In genomic region chr8:98365378-98366095, GRCm38 (mm10) we compare ENCODE assay signal across 23 mouse cellular contexts.
DNase-seq lines count a peak whose midpoint lies in the region; ATAC-seq lines count a peak whose summit lies in the region.
"Had no signal": no experiment of that assay in that cellular context is flagged by ENCODE, and none has a peak within 500 bp of the region (broad histone marks: within the 10 kb centered on the region; RNA-seq: fewer than 3 reads in every experiment).

No protein-coding gene starts in this region.

- H3K9me3 ChIP-seq in forebrain, embryonic 13.5 days (replicated peaks) = no peaks in the 10 kb centered on the region
- no peaks in the 10 kb centered on the region for H3K9me3 ChIP-seq in forebrain, embryonic 10.5 days
- H3K9me3 ChIP-seq in midbrain, embryonic 14.5 days (ENCODE audit: control insufficient read depth, low read length) = no peaks in the 10 kb centered on the region
- no peaks in the 10 kb centered on the region for H3K9me3 ChIP-seq in midbrain, embryonic 16.5 days (replicated peaks; ENCODE audit: control insufficient read depth, low read length, poor library complexity, severe bottlenecking)
- no peaks in the 10 kb centered on the region for H3K9me3 ChIP-seq in forebrain, embryonic 16.5 days (ENCODE audit: control insufficient read depth, low read length)
- H3K9me3 ChIP-seq: embryonic facial prominence, embryonic 13.5 days; heart, embryonic 10.5 days; heart, embryonic 15.5 days; hindbrain, embryonic 13.5 days had no signal

- no peak overlapping the region for H3K4me3 ChIP-seq in forebrain, embryonic 13.5 days
- H3K4me3 ChIP-seq in forebrain, embryonic 10.5 days = no peak overlapping the region
- H3K4me3 ChIP-seq in midbrain, embryonic 14.5 days (replicated peaks; ENCODE audit: low read depth, low read length) = no peak overlapping the region
- no peak overlapping the region for H3K4me3 ChIP-seq in midbrain, embryonic 16.5 days (ENCODE audit: low read depth, low read length)
- no peak overlapping the region for H3K4me3 ChIP-seq in forebrain, embryonic 16.5 days (replicated peaks; ENCODE audit: low read length)
- H3K4me3 ChIP-seq: embryonic facial prominence, embryonic 13.5 days; erythroblast, embryonic 14.5 days; heart, embryonic 10.5 days; heart, embryonic 15.5 days; hindbrain, embryonic 13.5 days had no signal

- H3K27me3 ChIP-seq in forebrain, embryonic 13.5 days = no peaks in the 10 kb centered on the region
- H3K27me3 ChIP-seq in forebrain, embryonic 10.5 days (ENCODE audit: poor library complexity, severe bottlenecking) = no peaks in the 10 kb centered on the region
- no peaks in the 10 kb centered on the region for H3K27me3 ChIP-seq in midbrain, embryonic 14.5 days (ENCODE audit: control insufficient read depth, insufficient read depth, low read length)
- no peaks in the 10 kb centered on the region for H3K27me3 ChIP-seq in midbrain, embryonic 16.5 days (ENCODE audit: control insufficient read depth, insufficient read depth, low read depth, low read length)
- H3K27me3 ChIP-seq in forebrain, embryonic 16.5 days (replicated peaks; ENCODE audit: control insufficient read depth, insufficient read depth, low read length) = no peaks in the 10 kb centered on the region
- H3K27me3 ChIP-seq: embryonic facial prominence, embryonic 13.5 days; heart, embryonic 15.5 days; hindbrain, embryonic 13.5 days; Patski had no signal

- 53% methylated on average over 6 of the region's 6 CpGs for WGBS in forebrain, embryonic 13.5 days
- WGBS in forebrain, embryonic 10.5 days = 93% methylated on average over 6 of the region's 6 CpGs
- WGBS in midbrain, embryonic 14.5 days = 69% methylated on average over 6 of the region's 6 CpGs
- 68% methylated on average over 6 of the region's 6 CpGs for WGBS in midbrain, embryonic 16.5 days
- WGBS in forebrain, embryonic 16.5 days = 43% methylated on average over 6 of the region's 6 CpGs

- no peaks in the 10 kb centered on the region for H3K4me1 ChIP-seq in forebrain, embryonic 13.5 days
- H3K4me1 ChIP-seq in forebrain, embryonic 10.5 days = no peaks in the 10 kb centered on the region
- H3K4me1 ChIP-seq in midbrain, embryonic 14.5 days (ENCODE audit: control insufficient read depth, insufficient read depth, low read length) = no peaks in the 10 kb centered on the region
- H3K4me1 ChIP-seq in midbrain, embryonic 16.5 days (ENCODE audit: control insufficient read depth, insufficient read depth, low read length) = no peaks in the 10 kb centered on the region
- no peaks in the 10 kb centered on the region for H3K4me1 ChIP-seq in forebrain, embryonic 16.5 days (replicated peaks; ENCODE audit: control insufficient read depth, insufficient read depth, low read length)
- H3K4me1 ChIP-seq: embryonic facial prominence, embryonic 13.5 days; heart, embryonic 10.5 days; heart, embryonic 15.5 days; hindbrain, embryonic 13.5 days had no signal

- H3K36me3 ChIP-seq in forebrain, embryonic 13.5 days (ENCODE audit: poor library complexity, severe bottlenecking) = no peaks in the 10 kb centered on the region
- H3K36me3 ChIP-seq in forebrain, embryonic 10.5 days (replicated peaks) = no peaks in the 10 kb centered on the region
- no peaks in the 10 kb centered on the region for H3K36me3 ChIP-seq in midbrain, embryonic 14.5 days (ENCODE audit: control insufficient read depth, insufficient read depth, low read length)
- no peaks in the 10 kb centered on the region for H3K36me3 ChIP-seq in midbrain, embryonic 16.5 days (ENCODE audit: control insufficient read depth, insufficient read depth, low read length)
- no peaks in the 10 kb centered on the region for H3K36me3 ChIP-seq in forebrain, embryonic 16.5 days (ENCODE audit: control insufficient read depth, insufficient read depth)
- H3K36me3 ChIP-seq: embryonic facial prominence, embryonic 13.5 days; heart, embryonic 10.5 days; heart, embryonic 15.5 days; hindbrain, embryonic 13.5 days had no signal

- no peak overlapping the region for H3K27ac ChIP-seq in forebrain, embryonic 13.5 days
- no peak overlapping the region for H3K27ac ChIP-seq in forebrain, embryonic 10.5 days
- H3K27ac ChIP-seq in midbrain, embryonic 14.5 days (replicated peaks; ENCODE audit: low read depth, low read length) = no peak overlapping the region
- H3K27ac ChIP-seq in midbrain, embryonic 16.5 days (ENCODE audit: low read length) = no peak overlapping the region
- H3K27ac ChIP-seq in forebrain, embryonic 16.5 days (ENCODE audit: low read length) = no peak overlapping the region; the same call in 1 of the 2 replicates
- H3K27ac ChIP-seq: embryonic facial prominence, embryonic 13.5 days; heart, embryonic 10.5 days; heart, embryonic 15.5 days; hindbrain, embryonic 13.5 days; hindbrain, postnatal 0 days had no signal

- peak; percentile 95 for ATAC-seq in forebrain, embryonic 13.5 days
- no peak for ATAC-seq in midbrain, embryonic 14.5 days (ENCODE audit: low FRiP score, low TSS enrichment)
- no peak for ATAC-seq in midbrain, embryonic 16.5 days
- peak; percentile 98 for ATAC-seq in forebrain, embryonic 16.5 days
- ATAC-seq: activated CD4-positive, CD25-positive, alpha-beta regulatory T cell, adult 4 months; hindbrain, postnatal 0 days; Patski had no signal

- H3K9ac ChIP-seq in forebrain, embryonic 13.5 days = no peak overlapping the region
- no peak overlapping the region for H3K9ac ChIP-seq in midbrain, embryonic 14.5 days (replicated peaks; ENCODE audit: low read length)
- H3K9ac ChIP-seq in midbrain, embryonic 16.5 days (ENCODE audit: low read depth, low read length) = no peak overlapping the region
- no peak overlapping the region for H3K9ac ChIP-seq in forebrain, embryonic 16.5 days (replicated peaks; ENCODE audit: low read depth, low read length)
- H3K9ac ChIP-seq: embryonic facial prominence, embryonic 13.5 days; heart, embryonic 15.5 days; hindbrain, embryonic 13.5 days had no signal

- no peak for DNase-seq in forebrain, embryonic 10.5 days (ENCODE audit: extremely low spot score, low spot score)
- peak; percentile 24 for DNase-seq in midbrain, embryonic 14.5 days
- DNase-seq in embryo, embryonic 9.5 days (ENCODE audit: extremely low spot score) = no peak
- no peak for DNase-seq in ovary, adult 18-20 months (ENCODE audit: low spot score)
- DNase-seq: adrenal gland, postnatal 14 days; cerebellum, adult 2 months; cerebellum, postnatal 10 days; embryo, embryonic 11 days; gastrocnemius, postnatal 10 days; heart, adult 18-20 months; heart, postnatal 14 days; kidney, adult 11 months had no signal

- no peak overlapping the region for H3K4me2 ChIP-seq in forebrain, embryonic 13.5 days
- H3K4me2 ChIP-seq in midbrain, embryonic 14.5 days (ENCODE audit: low read length) = no peak overlapping the region
- H3K4me2 ChIP-seq in midbrain, embryonic 16.5 days (ENCODE audit: low read length) = no peak overlapping the region
- no peak overlapping the region for H3K4me2 ChIP-seq in forebrain, embryonic 16.5 days (ENCODE audit: low read length)
- H3K4me2 ChIP-seq: embryonic facial prominence, embryonic 13.5 days; heart, embryonic 15.5 days; hindbrain, embryonic 13.5 days had no signal

Comparison
In these comparisons a context has a peak if more than half of its experiments do, and no peak if none do; other contexts are left out.
1. ATAC-seq: peak in forebrain, embryonic 13.5 days (single experiment) and forebrain, embryonic 16.5 days (single experiment); none in midbrain, embryonic 14.5 days (single experiment) and midbrain, embryonic 16.5 days (single experiment).